Mouse (Mus musculus): ENCODE data around the gene Npy1r. TPM values are rescaled to one million over a fixed set of nuclear protein-coding genes. Genes with fewer than 3 reads are reported as not detected.

Gene Npy1r
- polyA plus RNA-seq, 1 experiment from 2014 or later = 1.3 TPM

DNA sequence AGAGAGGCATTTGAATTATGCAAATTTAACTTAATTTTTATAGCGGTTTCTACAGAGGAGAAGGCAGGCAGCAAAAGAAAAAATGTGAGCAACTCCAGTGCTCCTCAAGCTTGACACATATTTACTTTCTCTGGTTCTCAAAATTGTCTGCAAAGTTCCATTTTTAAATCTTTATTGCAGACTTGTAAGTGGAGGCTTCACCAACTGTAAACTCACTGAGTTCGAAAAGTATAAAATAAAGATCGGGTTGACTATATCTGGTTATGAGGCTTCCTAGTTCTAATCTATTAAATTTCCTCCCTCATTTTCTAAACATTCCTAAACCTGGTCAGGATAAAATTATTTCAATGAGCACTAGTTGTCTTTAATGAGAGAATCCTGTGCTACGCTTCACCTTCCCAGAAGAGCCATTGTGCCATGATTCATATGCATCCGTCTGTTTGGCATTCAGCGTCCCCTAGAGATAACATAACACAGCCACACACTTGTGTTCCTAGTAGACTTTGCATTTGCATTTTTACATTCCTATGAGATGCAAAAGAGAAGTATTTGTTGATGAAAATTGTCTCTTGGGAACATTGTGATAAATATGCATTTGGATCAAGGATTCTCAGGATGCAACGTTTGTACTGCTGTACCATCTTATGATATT lies 17.5 kb downstream of the Npy1r start:
- no peak overlapping the region for H3K4me3 ChIP-seq (ENCODE audit: low read length)
- H3K4me1 ChIP-seq (ENCODE audit: control insufficient read depth, insufficient read depth, low read length) = no peaks in the 10 kb centered on the region
- ATAC-seq = no peak
- H3K4me2 ChIP-seq (ENCODE audit: low read depth, low read length) = no peak overlapping the region
- H3K27me3 ChIP-seq (replicated peaks; ENCODE audit: control insufficient read depth, insufficient read depth, low read length) = no peaks in the 10 kb centered on the region
- H3K9ac ChIP-seq (ENCODE audit: low read depth, low read length) = no peak overlapping the region
- no peaks in the 10 kb centered on the region for H3K36me3 ChIP-seq (ENCODE audit: control insufficient read depth, insufficient read depth, low read length)
- no peaks in the 10 kb centered on the region for H3K9me3 ChIP-seq (ENCODE audit: control insufficient read depth, low read length)
- WGBS = 81% methylated on average over 7 of the region's 7 CpGs
- H3K27ac ChIP-seq (ENCODE audit: low read length) = no peak overlapping the region

DNA sequence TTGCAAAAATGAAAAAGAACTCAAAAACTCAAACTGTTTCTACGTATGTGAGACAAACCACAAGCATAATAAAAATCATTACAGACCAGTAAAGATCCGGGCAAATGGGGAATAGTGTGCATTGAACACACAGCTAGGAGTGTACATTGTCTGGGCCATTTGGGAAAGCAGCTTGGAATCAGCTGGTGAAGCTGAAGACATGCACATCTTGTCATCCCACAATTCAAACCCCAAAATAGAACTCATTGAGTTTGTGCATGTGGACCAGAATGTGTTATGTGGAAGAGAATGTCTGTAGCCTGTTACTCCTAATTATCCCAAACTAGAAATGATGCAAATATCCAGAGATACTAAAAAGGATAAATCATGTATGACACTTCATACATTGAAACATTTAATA lies 25.8 kb downstream of the Npy1r start:
- no peak overlapping the region for H3K4me3 ChIP-seq (ENCODE audit: low read length)
- H3K9ac ChIP-seq (ENCODE audit: low read depth, low read length) = no peak overlapping the region
- no peak overlapping the region for H3K4me2 ChIP-seq (ENCODE audit: low read depth, low read length)
- ATAC-seq = no peak
- no peaks in the 10 kb centered on the region for H3K36me3 ChIP-seq (ENCODE audit: control insufficient read depth, insufficient read depth, low read length)
- H3K9me3 ChIP-seq (ENCODE audit: control insufficient read depth, low read length) = no peaks in the 10 kb centered on the region
- 71% methylated on average over 2 of the region's 2 CpGs for whole genome bisulfite sequencing
- no peak overlapping the region for H3K27ac ChIP-seq (ENCODE audit: low read length)
- H3K27me3 ChIP-seq (replicated peaks; ENCODE audit: control insufficient read depth, insufficient read depth, low read length) = no peaks in the 10 kb centered on the region
- no peaks in the 10 kb centered on the region for H3K4me1 ChIP-seq (ENCODE audit: control insufficient read depth, insufficient read depth, low read length)

DNA sequence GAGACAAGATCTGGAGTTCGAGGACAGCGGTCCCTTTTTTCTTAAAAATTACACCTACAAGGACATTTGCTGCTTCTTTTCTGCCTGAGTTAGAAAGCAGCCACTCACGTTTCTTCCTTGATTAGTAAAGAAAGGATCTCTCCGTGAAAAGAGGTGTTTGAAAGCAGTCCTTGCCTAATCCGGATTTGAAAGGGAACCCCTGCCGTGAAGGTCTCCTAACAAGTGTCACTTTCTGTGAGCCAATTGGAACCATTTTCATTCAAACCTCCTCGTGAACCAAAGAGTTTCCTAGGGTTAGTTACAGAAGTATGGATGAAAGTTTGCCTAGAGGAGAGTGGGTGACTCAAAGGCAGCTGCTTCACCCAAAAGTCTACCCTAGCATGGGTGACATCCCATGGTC lies 32.5 kb downstream of the Npy1r start:
- Histone ChIP-seq H3K27me3 (replicated peaks; ENCODE audit: control insufficient read depth, insufficient read depth, low read length) (no peaks in the 10 kb centered on the region), H3K4me1 (ENCODE audit: control insufficient read depth, insufficient read depth, low read length) (no peaks in the 10 kb centered on the region), H3K36me3 (ENCODE audit: control insufficient read depth, insufficient read depth, low read length) (no peaks in the 10 kb centered on the region), H3K4me3 (ENCODE audit: low read length) (no peak overlapping the region), H3K9me3 (ENCODE audit: control insufficient read depth, low read length) (no peaks in the 10 kb centered on the region), H3K27ac (ENCODE audit: low read length) (no peak overlapping the region), H3K9ac (ENCODE audit: low read depth, low read length) (no peak overlapping the region), H3K4me2 (ENCODE audit: low read depth, low read length) (no peak overlapping the region)
- no peak for ATAC-seq
- 46% methylated on average over 7 of the region's 7 CpGs for WGBS

DNA sequence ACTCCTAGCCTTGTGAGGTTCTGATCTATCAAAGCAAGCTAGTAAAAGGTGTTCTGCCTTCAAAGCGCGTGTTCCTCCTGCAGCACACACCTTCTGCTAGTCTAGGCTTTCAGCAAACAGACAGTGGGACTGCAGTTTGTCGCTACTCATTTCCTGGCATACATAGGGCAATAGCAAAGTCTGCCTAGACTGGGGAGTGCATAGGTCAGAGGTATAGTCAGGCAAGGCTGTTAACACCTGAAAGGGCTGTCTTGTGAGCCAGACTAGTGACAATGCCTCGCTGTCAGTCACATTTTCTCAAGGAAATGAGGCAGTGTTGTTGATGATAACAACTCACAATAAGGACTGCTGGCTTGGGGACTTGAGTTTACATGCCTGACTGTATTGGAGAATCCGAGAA lies 35.0 kb downstream of the Npy1r start:
- Histone ChIP-seq H3K27me3 (replicated peaks; ENCODE audit: control insufficient read depth, insufficient read depth, low read length) (no peaks in the 10 kb centered on the region), H3K36me3 (ENCODE audit: control insufficient read depth, insufficient read depth, low read length) (no peaks in the 10 kb centered on the region), H3K4me1 (ENCODE audit: control insufficient read depth, insufficient read depth, low read length) (no peaks in the 10 kb centered on the region), H3K27ac (ENCODE audit: low read length) (no peak overlapping the region), H3K9me3 (ENCODE audit: control insufficient read depth, low read length) (no peaks in the 10 kb centered on the region), H3K4me2 (ENCODE audit: low read depth, low read length) (no peak overlapping the region), H3K9ac (ENCODE audit: low read depth, low read length) (no peak overlapping the region), H3K4me3 (ENCODE audit: low read length) (no peak overlapping the region)
- ATAC-seq = peak; percentile 59
- WGBS = 47% methylated on average over 5 of the region's 5 CpGs

DNA sequence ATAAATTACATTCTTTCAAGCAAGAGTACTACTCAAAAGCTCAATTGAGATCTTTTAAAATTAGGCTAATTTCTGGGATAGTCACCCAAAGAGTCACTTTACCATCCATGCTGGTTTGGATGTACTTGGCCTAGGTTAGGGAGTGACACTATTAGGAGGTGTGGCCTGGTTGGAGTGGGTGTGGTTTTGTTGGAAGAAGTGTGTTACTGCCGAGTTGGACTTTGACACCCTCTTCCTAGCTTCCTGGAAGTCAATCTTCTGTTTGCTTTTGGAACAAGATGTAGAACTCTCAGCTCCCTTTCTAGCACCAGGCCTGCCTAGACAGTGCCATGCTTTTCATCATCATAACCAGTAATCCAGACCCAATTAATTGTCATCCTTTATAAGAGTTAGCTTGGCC lies 45.4 kb downstream of the Npy1r start:
- ATAC-seq = peak; percentile 59; the same call in 1 of the 2 replicates
- H3K4me2 ChIP-seq (ENCODE audit: low read depth, low read length) = no peak overlapping the region
- H3K9ac ChIP-seq (ENCODE audit: low read depth, low read length) = no peak overlapping the region
- H3K9me3 ChIP-seq (ENCODE audit: control insufficient read depth, low read length) = no peaks in the 10 kb centered on the region
- H3K27me3 ChIP-seq (replicated peaks; ENCODE audit: control insufficient read depth, insufficient read depth, low read length) = no peaks in the 10 kb centered on the region
- H3K4me1 ChIP-seq (ENCODE audit: control insufficient read depth, insufficient read depth, low read length) = no peaks in the 10 kb centered on the region
- 25% methylated on average over 1 of the region's 1 CpGs for WGBS
- H3K27ac ChIP-seq (ENCODE audit: low read length) = no peak overlapping the region
- H3K4me3 ChIP-seq (ENCODE audit: low read length) = no peak overlapping the region
- no peaks in the 10 kb centered on the region for H3K36me3 ChIP-seq (ENCODE audit: control insufficient read depth, insufficient read depth, low read length)

DNA sequence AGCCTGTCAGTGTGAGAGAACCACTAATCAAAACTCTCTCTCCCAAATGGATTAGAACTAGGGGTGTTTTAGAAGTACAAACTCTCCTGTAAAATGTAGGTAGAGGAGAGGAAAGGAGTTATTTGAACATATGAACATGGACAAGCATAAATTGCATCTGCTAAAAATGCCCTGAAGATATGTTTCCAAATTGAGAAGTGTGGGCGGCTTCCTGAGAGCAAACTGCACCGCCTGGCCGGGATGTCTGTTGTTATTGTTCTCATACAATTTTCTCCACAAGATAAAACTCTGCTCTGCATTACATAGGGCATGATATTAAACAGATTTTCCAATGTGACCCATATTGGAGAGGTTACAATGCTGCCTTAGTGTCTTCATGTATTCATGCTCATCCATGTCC lies 48.6 kb downstream of the Npy1r start:
- Histone ChIP-seq H3K4me1 (ENCODE audit: control insufficient read depth, insufficient read depth, low read length) (no peaks in the 10 kb centered on the region), H3K4me2 (ENCODE audit: low read depth, low read length) (no peak overlapping the region), H3K9me3 (ENCODE audit: control insufficient read depth, low read length) (no peaks in the 10 kb centered on the region), H3K9ac (ENCODE audit: low read depth, low read length) (no peak overlapping the region), H3K27me3 (replicated peaks; ENCODE audit: control insufficient read depth, insufficient read depth, low read length) (no peaks in the 10 kb centered on the region), H3K36me3 (ENCODE audit: control insufficient read depth, insufficient read depth, low read length) (no peaks in the 10 kb centered on the region), H3K27ac (ENCODE audit: low read length) (no peak overlapping the region), H3K4me3 (ENCODE audit: low read length) (no peak overlapping the region)
- WGBS = 69% methylated on average over 3 of the region's 3 CpGs
- no peak for ATAC-seq

DNA sequence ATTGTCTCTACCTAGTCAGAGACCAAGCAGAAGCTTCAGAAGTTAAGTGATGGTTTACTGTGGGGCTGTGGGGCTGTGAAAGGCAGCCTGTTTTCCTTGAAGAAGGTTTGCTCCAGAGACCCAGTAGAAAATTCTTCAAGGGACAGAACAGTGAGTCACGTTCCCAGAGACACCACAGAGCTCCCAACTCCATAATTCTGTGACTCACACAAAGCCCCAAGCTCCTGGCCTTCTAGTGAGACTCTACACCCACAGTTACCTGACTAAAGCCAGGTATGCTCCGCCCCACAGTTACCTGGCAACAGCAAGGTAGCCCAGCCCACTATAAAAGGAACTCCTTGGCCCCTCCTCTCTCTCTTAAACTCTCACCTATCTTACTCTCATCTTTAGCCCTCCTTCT lies 54.6 kb downstream of the Npy1r start:
- Histone ChIP-seq H3K9ac (ENCODE audit: low read depth, low read length) (no peak overlapping the region), H3K36me3 (ENCODE audit: control insufficient read depth, insufficient read depth, low read length) (no peaks in the 10 kb centered on the region), H3K27ac (ENCODE audit: low read length) (no peak overlapping the region), H3K4me2 (ENCODE audit: low read depth, low read length) (no peak overlapping the region), H3K4me1 (ENCODE audit: control insufficient read depth, insufficient read depth, low read length) (no peaks in the 10 kb centered on the region), H3K4me3 (ENCODE audit: low read length) (no peak overlapping the region), H3K9me3 (ENCODE audit: control insufficient read depth, low read length) (no peaks in the 10 kb centered on the region), H3K27me3 (replicated peaks; ENCODE audit: control insufficient read depth, insufficient read depth, low read length) (no peaks in the 10 kb centered on the region)
- ATAC-seq = no peak
- WGBS = 51% methylated on average over 2 of the region's 2 CpGs

DNA sequence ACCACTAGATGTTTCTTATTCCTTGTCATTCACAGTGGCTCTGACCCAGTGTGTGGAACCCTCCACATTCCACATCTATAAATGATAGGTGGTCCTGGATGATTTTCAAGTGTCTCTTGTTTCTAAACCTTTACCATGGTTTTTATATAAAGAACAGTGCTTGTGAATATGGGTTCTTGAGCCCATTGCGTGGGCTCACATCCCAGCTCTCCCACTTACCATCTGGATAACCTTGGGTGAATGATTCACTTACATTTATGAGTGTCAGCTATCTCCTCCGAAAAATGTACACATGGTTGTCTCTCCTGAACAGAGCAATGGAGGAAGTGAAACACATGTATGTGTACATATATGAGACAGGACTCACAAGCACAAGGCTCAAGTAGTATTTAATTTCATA lies 59.2 kb downstream of the Npy1r start:
- no peak overlapping the region for H3K4me2 ChIP-seq (ENCODE audit: low read depth, low read length)

More for the DNA sequence above, 59.2 kb downstream of the Npy1r start:
- WGBS = 69% methylated on average over 2 of the region's 2 CpGs
- no peak overlapping the region for H3K27ac ChIP-seq (ENCODE audit: low read length)
- H3K4me1 ChIP-seq (ENCODE audit: control insufficient read depth, insufficient read depth, low read length) = no peaks in the 10 kb centered on the region
- no peak for ATAC-seq
- H3K4me3 ChIP-seq (ENCODE audit: low read length) = no peak overlapping the region
- no peaks in the 10 kb centered on the region for H3K36me3 ChIP-seq (ENCODE audit: control insufficient read depth, insufficient read depth, low read length)
- H3K9ac ChIP-seq (ENCODE audit: low read depth, low read length) = no peak overlapping the region
- H3K27me3 ChIP-seq (replicated peaks; ENCODE audit: control insufficient read depth, insufficient read depth, low read length) = no peaks in the 10 kb centered on the region
- no peaks in the 10 kb centered on the region for H3K9me3 ChIP-seq (ENCODE audit: control insufficient read depth, low read length)
